Mouse (Mus musculus) liver, embryonic 14.5 days (tissue): Measurements from ENCODE around the gene C3.

ENCODE experiments used
- CTCF ChIP-seq: IDR thresholded peaks from 2 replicates; pipeline ENCODE4 v1.5.1; 2016; ENCODE audit warnings: antibody characterized with exemption, low read depth, control low read depth
- EP300 ChIP-seq: IDR thresholded peaks from 2 replicates; pipeline ENCODE4 v1.6.1; 2016; ENCODE audit warnings: antibody characterized with exemption, low read depth

DNA sequence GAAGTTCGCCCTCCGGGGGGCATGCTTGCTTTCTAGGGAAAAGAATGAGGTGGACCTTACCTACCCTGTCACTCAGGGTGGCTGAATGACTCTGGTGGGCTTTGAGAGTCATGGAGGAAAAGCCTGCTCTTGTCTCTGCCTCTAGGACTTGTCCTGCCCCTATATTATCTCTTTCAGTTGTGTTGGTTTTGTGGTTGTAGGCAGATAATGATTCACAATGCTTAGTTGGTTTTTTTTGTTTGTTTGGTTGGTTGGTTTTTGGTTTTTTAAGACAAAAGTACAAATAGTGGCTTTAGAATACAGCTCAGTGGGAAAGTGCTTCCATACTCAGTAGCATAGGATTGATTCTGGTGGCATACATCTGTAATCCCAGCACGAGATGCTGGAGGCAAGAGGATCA, 937 bp upstream of the C3 start:
- TF ChIP-seq CTCF (no peak), EP300 (no peak)
